Mouse (Mus musculus): Measurements from ENCODE around the gene Pkig. TPM values are rescaled to one million over a fixed set of nuclear protein-coding genes. Genes with fewer than 3 reads are reported as not detected.

Gene Pkig
- total and polyA plus RNA-seq, 3 experiments, result 225 to 364 (median 227) TPM

DNA sequence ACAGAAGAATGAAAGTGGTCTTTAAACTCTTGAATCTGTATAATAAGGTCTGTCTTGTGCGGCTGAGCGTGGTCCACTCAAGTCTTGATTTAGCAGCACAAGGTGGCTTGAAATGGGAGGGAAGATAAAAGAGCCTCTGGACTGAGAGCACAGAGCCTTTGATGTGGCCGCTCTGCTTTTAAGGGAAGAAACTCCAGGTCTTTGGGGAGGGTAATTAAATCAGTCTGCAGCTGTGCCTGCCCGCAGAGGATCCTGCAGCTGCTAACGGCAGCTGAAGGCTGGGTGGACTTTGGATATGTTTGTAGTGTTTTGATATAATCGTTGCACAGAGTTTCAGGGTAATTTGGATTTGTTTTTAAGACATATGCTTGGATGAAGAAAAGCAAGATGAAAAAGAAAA, 58.7 kb downstream of the Pkig start:
- Histone ChIP-seq H3K4me3 (replicated peaks in 1 of 3; ENCODE audit: low read depth in 2 of 3, low read length in 2 of 3, poor library complexity in 1 of 3) (no peak overlapping the region), H3K4me2 (ENCODE audit: insufficient read depth, low read depth, poor library complexity, severe bottlenecking) (peak overlapping the region; percentile 47), H3K27ac (ENCODE audit: insufficient read depth, low read depth) (peak overlapping the region; percentile 84), H3K9me3 (replicated peaks; ENCODE audit: low read length) (no peaks in the 10 kb centered on the region), H3K27me3 (replicated peaks) (no peaks in the 10 kb centered on the region), H3K9ac (ENCODE audit: insufficient read depth, low read depth) (peak overlapping the region; percentile 10; the same call in 1 of the 2 replicates), H3K36me3 (replicated peaks in 1 of 2; ENCODE audit: control insufficient read depth in 1 of 2, insufficient read depth in 1 of 2, low read length in 1 of 2) (peaks cover 21 to 88% of the 10 kb centered on the region in 2 experiments), H3K79me2 (replicated peaks; ENCODE audit: control insufficient read depth, extremely low read depth, insufficient read depth, poor library complexity, severe bottlenecking) (peaks cover 73% of the 10 kb centered on the region), H3K4me1 (ENCODE audit: control insufficient read depth in 1 of 2, insufficient read depth in 2 of 2) (peaks cover 44 to 78% of the 10 kb centered on the region in 2 experiments)
- DNase-seq (ENCODE audit: extremely low read depth), result no peak
- dilution Hi-C loops (cut with MboI; ENCODE audit: extremely low pct_ligation_motif_present, extremely low pct_unique_long_range_greater_than_20kb, low sequenced_read_pairs) (no loop called here), in situ Hi-C loops (cut with MboI; ENCODE audit: low pct_ligation_motif_present, low pct_unique_long_range_greater_than_20kb, low sequenced_read_pairs) (loop anchor here (5.0 kb wide), 2 partner anchors 70 to 110 kb away; partner anchors contain the start of gene Serinc3)
- TF ChIP-seq ETS1 (conservative IDR thresholded peaks at IDR 0.05; ENCODE audit: low read depth, low read length) (0 out of 2 replicates have a peak, but pooled peaks have one; percentile 15), ELF1 (IDR thresholded peaks at IDR 0.05; ENCODE audit: low read depth, low read length) (no peak), EP300 (IDR thresholded peaks at IDR 0.05; ENCODE audit: low read length) (0 out of 2 replicates have a peak, but pooled peaks have one; percentile 51), MEF2A (IDR thresholded peaks at IDR 0.05; ENCODE audit: borderline replicate concordance, low read depth, low read length) (0 out of 2 replicates have a peak, but pooled peaks have one; percentile 7), TCF12 (IDR thresholded peaks at IDR 0.05; ENCODE audit: low read depth, low read length) (peak; percentile 91), IRF4 (IDR thresholded peaks at IDR 0.05; ENCODE audit: low read depth, low read length) (0 out of 2 replicates have a peak, but pooled peaks have one; percentile 13)

DNA sequence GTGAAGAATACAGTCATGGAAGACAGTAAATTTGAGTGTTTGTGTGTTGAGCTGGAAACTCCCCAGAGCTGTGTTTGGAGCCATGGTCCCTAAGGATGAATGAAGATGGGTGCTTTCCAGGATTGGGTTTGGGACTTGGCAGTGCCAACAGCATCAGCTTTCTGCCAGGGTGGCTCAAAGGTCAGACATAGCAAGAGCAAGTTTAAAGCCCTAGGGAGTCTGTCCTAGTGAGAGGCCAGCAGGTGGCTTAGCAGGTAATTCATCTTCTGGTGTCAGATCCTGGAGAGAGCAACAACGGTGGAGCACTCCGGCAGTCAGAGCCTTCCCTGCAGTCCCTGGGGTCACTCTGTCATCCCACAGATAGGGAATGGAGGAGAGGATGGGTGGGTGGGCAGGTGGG, 60.3 kb downstream of the Pkig start:
- H3K4me1 ChIP-seq (ENCODE audit: control insufficient read depth in 1 of 2, insufficient read depth in 2 of 2), result peaks cover 33 to 62% of the 10 kb centered on the region in 2 experiments
- peaks cover 59% of the 10 kb centered on the region for H3K79me2 ChIP-seq (replicated peaks; ENCODE audit: control insufficient read depth, extremely low read depth, insufficient read depth, poor library complexity, severe bottlenecking)
- H3K4me3 ChIP-seq (replicated peaks in 1 of 3; ENCODE audit: low read depth in 2 of 3, low read length in 2 of 3, poor library complexity in 1 of 3), result no peak overlapping the region
- in situ Hi-C loops (cut with MboI; ENCODE audit: low pct_ligation_motif_present, low pct_unique_long_range_greater_than_20kb, low sequenced_read_pairs) (loop anchor here (5.0 kb wide), 2 partner anchors 71 to 111 kb away; partner anchors contain the start of gene Serinc3), dilution Hi-C loops (cut with MboI; ENCODE audit: extremely low pct_ligation_motif_present, extremely low pct_unique_long_range_greater_than_20kb, low sequenced_read_pairs) (no loop called here)
- peak overlapping the region; percentile 69 for H3K27ac ChIP-seq (ENCODE audit: insufficient read depth, low read depth)
- H3K27me3 ChIP-seq (replicated peaks), result no peaks in the 10 kb centered on the region
- peak overlapping the region; percentile 2; the same call in 1 of the 2 replicates for H3K4me2 ChIP-seq (ENCODE audit: insufficient read depth, low read depth, poor library complexity, severe bottlenecking)
- DNase-seq (ENCODE audit: extremely low read depth), result no peak
- TF ChIP-seq MAX (IDR thresholded peaks at IDR 0.05; ENCODE audit: low read length), result 0 out of 2 replicates have a peak, but pooled peaks have one; percentile 8
- TF ChIP-seq MEF2A (IDR thresholded peaks at IDR 0.05; ENCODE audit: borderline replicate concordance, low read depth, low read length), result peak; percentile 17; the same call in 1 of the 2 replicates
- TF ChIP-seq IRF4 (IDR thresholded peaks at IDR 0.05; ENCODE audit: low read depth, low read length), result 0 out of 2 replicates have a peak, but pooled peaks have one; percentile 6
- 0 out of 2 replicates have a peak, but pooled peaks have one; percentile 28 for TF ChIP-seq SIN3A (IDR thresholded peaks at IDR 0.05; ENCODE audit: low read length)
- no peak for TF ChIP-seq CHD2 (IDR thresholded peaks at IDR 0.05; ENCODE audit: low read length)
- TF ChIP-seq PAX5 (IDR thresholded peaks at IDR 0.05; ENCODE audit: low read length), result no peak
- H3K9me3 ChIP-seq (replicated peaks; ENCODE audit: low read length), result no peaks in the 10 kb centered on the region
- peaks cover 35 to 90% of the 10 kb centered on the region in 2 experiments for H3K36me3 ChIP-seq (replicated peaks in 1 of 2; ENCODE audit: control insufficient read depth in 1 of 2, insufficient read depth in 1 of 2, low read length in 1 of 2)
- H3K9ac ChIP-seq (ENCODE audit: insufficient read depth, low read depth), result no peak overlapping the region

DNA sequence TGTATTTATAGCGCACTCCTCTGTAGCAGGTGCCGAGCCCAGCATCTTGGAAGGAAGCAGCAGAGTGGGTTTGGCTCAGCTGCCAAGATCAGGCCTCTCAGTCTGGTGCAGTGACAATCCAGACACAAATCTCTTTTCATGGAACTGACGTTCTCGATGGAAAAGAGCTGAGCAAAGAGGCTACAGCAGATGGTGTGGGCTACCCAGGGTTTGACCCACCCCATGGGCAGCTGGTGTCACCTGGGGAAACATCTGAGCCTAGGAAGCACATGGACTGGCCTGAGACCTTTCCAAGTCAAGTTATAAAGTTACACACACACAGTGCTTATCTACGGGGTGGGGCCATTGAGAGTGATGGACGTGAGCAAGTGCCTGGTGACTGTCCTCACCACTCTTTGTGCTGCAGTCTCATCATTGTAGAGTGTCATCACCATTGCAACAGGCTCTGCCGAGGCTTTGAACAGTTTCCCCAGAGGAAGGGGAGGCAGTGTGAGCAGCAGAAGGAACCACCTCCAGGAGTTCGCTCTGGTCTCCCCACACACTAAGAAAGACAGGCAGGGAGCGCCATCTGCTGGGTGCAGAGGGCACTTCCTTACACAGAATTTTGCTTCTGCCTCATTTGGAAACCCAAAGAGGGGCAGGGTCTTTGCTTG, 60.9 kb downstream of the Pkig start:
- peak overlapping the region; percentile 69 for H3K27ac ChIP-seq (ENCODE audit: insufficient read depth, low read depth)
- H3K9me3 ChIP-seq (replicated peaks; ENCODE audit: low read length), result no peaks in the 10 kb centered on the region
- DNase-seq (ENCODE audit: extremely low read depth), result peak; percentile 89
- no peaks in the 10 kb centered on the region for H3K27me3 ChIP-seq (replicated peaks)
- dilution Hi-C loops (cut with MboI; ENCODE audit: extremely low pct_ligation_motif_present, extremely low pct_unique_long_range_greater_than_20kb, low sequenced_read_pairs) (no loop called here), in situ Hi-C loops (cut with MboI; ENCODE audit: low pct_ligation_motif_present, low pct_unique_long_range_greater_than_20kb, low sequenced_read_pairs) (loop anchor here (5.0 kb wide), 2 partner anchors 72 to 112 kb away; partner anchors contain the start of gene Serinc3)
- peak overlapping the region; percentile 2; the same call in 1 of the 2 replicates for H3K4me2 ChIP-seq (ENCODE audit: insufficient read depth, low read depth, poor library complexity, severe bottlenecking)
- H3K4me3 ChIP-seq (replicated peaks in 1 of 3; ENCODE audit: low read depth in 2 of 3, low read length in 2 of 3, poor library complexity in 1 of 3), result no peak overlapping the region
- H3K4me1 ChIP-seq (ENCODE audit: control insufficient read depth in 1 of 2, insufficient read depth in 2 of 2), result peaks cover 33 to 58% of the 10 kb centered on the region in 2 experiments
- no peak overlapping the region for H3K9ac ChIP-seq (ENCODE audit: insufficient read depth, low read depth)
- H3K36me3 ChIP-seq (replicated peaks in 1 of 2; ENCODE audit: control insufficient read depth in 1 of 2, insufficient read depth in 1 of 2, low read length in 1 of 2), result peaks cover 40 to 91% of the 10 kb centered on the region in 2 experiments
- H3K79me2 ChIP-seq (replicated peaks; ENCODE audit: control insufficient read depth, extremely low read depth, insufficient read depth, poor library complexity, severe bottlenecking), result peaks cover 56% of the 10 kb centered on the region
- TF ChIP-seq MAX (IDR thresholded peaks at IDR 0.05; ENCODE audit: low read length), result no peak
- TF ChIP-seq E2F4 (IDR thresholded peaks at IDR 0.05; ENCODE audit: insufficient replicate concordance, low read depth, low read length), result no peak
- no peak for TF ChIP-seq ZKSCAN1 (IDR thresholded peaks at IDR 0.05; ENCODE audit: borderline replicate concordance, low read depth, low read length)
- peak; percentile 83 for TF ChIP-seq ZC3H11A (IDR thresholded peaks at IDR 0.05; ENCODE audit: low read depth, low read length)
- 0 out of 2 replicates have a peak, but pooled peaks have one; percentile 34 for TF ChIP-seq ELF1 (IDR thresholded peaks at IDR 0.05; ENCODE audit: low read depth, low read length)
- TF ChIP-seq CTCF (conservative IDR thresholded peaks at IDR 0.05 in 1 of 2, IDR thresholded peaks at IDR 0.05 in 1 of 2; ENCODE audit: low read depth in 2 of 2, low read length in 2 of 2), result peak; percentile 74 to 92
- peak; percentile 35; the same call in 1 of the 2 replicates for TF ChIP-seq MXI1 (IDR thresholded peaks at IDR 0.05; ENCODE audit: low read depth, low read length)
- no peak for TF ChIP-seq ZNF384 (IDR thresholded peaks at IDR 0.05; ENCODE audit: low read depth, low read length)
- TF ChIP-seq JUND (conservative IDR thresholded peaks at IDR 0.05; ENCODE audit: low read depth, low read length), result no peak
- TF ChIP-seq POLR2A (IDR thresholded peaks at IDR 0.05; ENCODE audit: low read depth, low read length), result no peak; the same call in 1 of the 2 replicates
- TF ChIP-seq USF1 (IDR thresholded peaks at IDR 0.05; ENCODE audit: low read depth, low read length), result no peak
- TF ChIP-seq GABPA (IDR thresholded peaks at IDR 0.05; ENCODE audit: insufficient replicate concordance, low read depth, low read length), result no peak
- TF ChIP-seq NRF1 (IDR thresholded peaks at IDR 0.05; ENCODE audit: low read depth, low read length), result peak; percentile 37; the same call in 1 of the 2 replicates
- TF ChIP-seq SMC3 (IDR thresholded peaks at IDR 0.05; ENCODE audit: low read depth, low read length), result peak; percentile 96
- peak; percentile 36; the same call in 1 of the 2 replicates for TF ChIP-seq MEF2A (IDR thresholded peaks at IDR 0.05; ENCODE audit: borderline replicate concordance, low read depth, low read length)

Measured in CH12.LX (cell line).